Mouse (Mus musculus) neural tube, embryonic 11.5 days (tissue): ENCODE measurements around the gene Stox2. TPM values are rescaled to one million over a fixed set of nuclear protein-coding genes. Genes with fewer than 3 reads are reported as not detected.

ENCODE experiments used
- ATAC-seq: fragments of 200-750 bp; cut with Nextera tagmentation; 2 replicates; pipeline ENCODE4 v1.8.0; 2017; ENCODE audit warnings: moderate number of reproducible peaks, mild to moderate bottlenecking, moderate TSS enrichment, moderate library complexity; ENCODE audit not compliant: insufficient read depth, low FRiP score, low TSS enrichment
- DNase-seq: peaks from one replicate; pipeline ENCODE4 v3.0.0-alpha.2; 2015; ENCODE audit warnings: low spot score
- H3K27ac ChIP-seq: fragments of 300-500 bp; sonication (generic); 2 replicates; pipeline ENCODE4 v1.5.1; 2014; ENCODE audit warnings: low read depth, mild to moderate bottlenecking, low read length
- H3K27me3 ChIP-seq: fragments of 300-500 bp; sonication (generic); 2 replicates; pipeline ENCODE4 v1.6.1; 2014; ENCODE audit warnings: mild to moderate bottlenecking, low read length, mixed read lengths; ENCODE audit not compliant: control insufficient read depth, insufficient read depth
- H3K36me3 ChIP-seq: fragments of 300-500 bp; sonication (generic); 2 replicates; pipeline ENCODE4 v1.6.1; 2014; ENCODE audit warnings: mild to moderate bottlenecking, low read length, moderate library complexity, mixed read lengths; ENCODE audit not compliant: control insufficient read depth, insufficient read depth
- H3K4me1 ChIP-seq: fragments of 300-500 bp; sonication (generic); 2 replicates; pipeline ENCODE4 v1.6.1; 2014; ENCODE audit warnings: low read length, mixed read lengths; ENCODE audit not compliant: control insufficient read depth, insufficient read depth
- H3K4me2 ChIP-seq: fragments of 300-500 bp; sonication (generic); 2 replicates; pipeline ENCODE4 v1.6.1; 2014; ENCODE audit warnings: low read depth, mild to moderate bottlenecking, moderate library complexity
- H3K4me3 ChIP-seq: fragments of 300-500 bp; sonication (generic); 2 replicates; pipeline ENCODE4 v1.5.1; 2014; ENCODE audit warnings: low read depth, low read length
- H3K9ac ChIP-seq: fragments of 300-500 bp; sonication (generic); 2 replicates; pipeline ENCODE4 v1.6.1; 2014; ENCODE audit warnings: mild to moderate bottlenecking, low read length
- H3K9me3 ChIP-seq: fragments of 300-500 bp; sonication (generic); 2 replicates; pipeline ENCODE4 v1.6.1; 2016; ENCODE audit warnings: low read length; ENCODE audit not compliant: control insufficient read depth
- WGBS: fragments of 180-500 bp; shearing (Covaris S2); extraction: QIAGEN DNeasy Blood & Tissue Kit; methylation state at CpG from one replicate; pipeline ENCODE4 v1.1.7; 2014; 5-methylcytosine and 5-hydroxymethylcytosine counted together
- polyA plus RNA-seq: library from polyadenylated mRNA; unstranded; fragments of >200 nt; fragmentation: Nextera tagmentation; extraction: Ambion mirVana; gene quantifications from 2 replicates; pipeline ENCODE4 v1.2.1, GENCODE M21; 2014

Gene Stox2
- polyA plus RNA-seq, 1 experiment from 2014 or later: 27.9 TPM

DNA sequence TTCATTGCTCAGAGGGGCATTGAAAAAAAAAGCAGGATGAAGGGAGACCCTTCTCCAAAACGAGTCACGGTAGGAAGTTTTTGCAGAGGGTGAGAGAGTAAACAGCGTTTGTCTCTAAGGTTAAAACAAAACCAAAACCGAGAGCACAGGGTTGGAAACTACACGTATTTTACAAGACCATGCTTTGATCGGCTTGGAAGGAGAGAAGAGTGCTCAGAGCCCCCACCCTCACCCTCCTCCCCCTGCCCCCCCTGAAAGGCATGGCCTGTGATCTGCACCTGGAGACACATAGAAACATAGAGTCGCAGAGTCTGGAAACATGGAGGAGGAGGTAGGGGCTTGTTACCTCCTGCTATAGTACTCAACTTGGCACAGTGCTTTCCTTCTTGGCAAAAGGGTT is 272.3 kb downstream of the Stox2 start:
- no peak overlapping the region for H3K9ac ChIP-seq
- H3K36me3 ChIP-seq: no peaks in the 10 kb centered on the region
- H3K27me3 ChIP-seq: no peaks in the 10 kb centered on the region
- 80% methylated on average over 7 of the region's 7 CpGs for WGBS
- no peaks in the 10 kb centered on the region for H3K9me3 ChIP-seq
- H3K4me3 ChIP-seq: no peak overlapping the region
- no peak overlapping the region for H3K27ac ChIP-seq
- H3K4me1 ChIP-seq: peaks cover under 1% of the 10 kb centered on the region; the same call in 1 of the 2 replicates
- no peak for DNase-seq
- ATAC-seq: no peak
- no peak overlapping the region for H3K4me2 ChIP-seq

DNA sequence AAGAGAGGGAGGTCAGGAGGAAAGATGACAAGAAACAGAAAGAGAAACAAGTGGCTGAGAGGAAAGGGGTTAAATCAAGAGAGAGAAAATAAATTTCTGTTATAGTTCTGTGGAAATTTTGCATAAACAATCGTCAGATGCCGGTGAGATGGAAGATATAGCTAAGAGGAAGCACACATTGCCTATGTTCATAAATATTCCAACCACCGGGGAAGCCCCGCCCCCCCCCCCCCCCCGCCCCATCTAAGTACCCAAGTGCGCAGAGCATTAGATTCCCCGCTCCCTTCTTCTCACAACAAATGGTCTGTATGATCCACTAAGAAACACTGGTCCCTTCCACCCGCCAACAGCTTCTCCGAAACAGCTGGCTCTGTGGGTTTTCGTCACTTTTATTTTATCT is 273.3 kb downstream of the Stox2 start:
- H3K27ac ChIP-seq: no peak overlapping the region
- ATAC-seq (no peak), DNase-seq (no peak)
- no peaks in the 10 kb centered on the region for H3K4me1 ChIP-seq
- no peaks in the 10 kb centered on the region for H3K9me3 ChIP-seq
- no peaks in the 10 kb centered on the region for H3K36me3 ChIP-seq
- no peak overlapping the region for H3K9ac ChIP-seq
- H3K27me3 ChIP-seq: no peaks in the 10 kb centered on the region
- 88% methylated on average over 10 of the region's 10 CpGs for WGBS
- no peak overlapping the region for H3K4me2 ChIP-seq
- no peak overlapping the region for H3K4me3 ChIP-seq

- no peaks in the 10 kb centered on the region for H3K9me3 ChIP-seq
- H3K27me3 ChIP-seq: no peaks in the 10 kb centered on the region
- H3K9ac ChIP-seq: no peak overlapping the region
- H3K36me3 ChIP-seq: no peaks in the 10 kb centered on the region
- DNase-seq: no peak
- WGBS: 87% methylated on average over 3 of the region's 3 CpGs
- H3K4me3 ChIP-seq: no peak overlapping the region
- H3K4me1 ChIP-seq: no peaks in the 10 kb centered on the region
- H3K4me2 ChIP-seq: no peak overlapping the region
- no peak for ATAC-seq
- H3K27ac ChIP-seq: no peak overlapping the region
These were observed 285.5 kb downstream of the Stox2 start for GRCm38 (mm10) chr8:47160688-47161087.

GRCm38 (mm10) chr8:47154521-47154920 is 291.6 kb downstream of the Stox2 start:
- Histone ChIP-seq H3K27ac (no peak overlapping the region), H3K4me1 (no peaks in the 10 kb centered on the region), H3K4me3 (no peak overlapping the region), H3K27me3 (no peaks in the 10 kb centered on the region), H3K36me3 (no peaks in the 10 kb centered on the region), H3K9me3 (peaks cover 3% of the 10 kb centered on the region; the same call in 1 of the 2 replicates), H3K4me2 (no peak overlapping the region), H3K9ac (no peak overlapping the region)
- 93% methylated on average over 2 of the region's 2 CpGs for WGBS
- no peak for DNase-seq
- no peak for ATAC-seq

GRCm38 (mm10) chr8:47145258-47145657 is 300.9 kb downstream of the Stox2 start:
- DNase-seq (no peak), ATAC-seq (no peak)
- H3K27me3 ChIP-seq: no peaks in the 10 kb centered on the region
- no peak overlapping the region for H3K9ac ChIP-seq
- H3K27ac ChIP-seq: no peak overlapping the region
- H3K9me3 ChIP-seq: no peaks in the 10 kb centered on the region
- H3K36me3 ChIP-seq: no peaks in the 10 kb centered on the region
- H3K4me3 ChIP-seq: no peak overlapping the region
- no peaks in the 10 kb centered on the region for H3K4me1 ChIP-seq
- no peak overlapping the region for H3K4me2 ChIP-seq
- 90% methylated on average over 7 of the region's 9 CpGs for WGBS

GRCm38 (mm10) chr8:47136047-47136446 is 310.1 kb downstream of the Stox2 start:
- H3K36me3 ChIP-seq: no peaks in the 10 kb centered on the region
- H3K27ac ChIP-seq: no peak overlapping the region
- ATAC-seq (no peak), DNase-seq (no peak)
- H3K4me2 ChIP-seq: no peak overlapping the region
- 33% methylated on average over 5 of the region's 5 CpGs for WGBS
- no peak overlapping the region for H3K4me3 ChIP-seq
- H3K9me3 ChIP-seq: no peaks in the 10 kb centered on the region
- no peaks in the 10 kb centered on the region for H3K27me3 ChIP-seq
- H3K4me1 ChIP-seq: no peaks in the 10 kb centered on the region
- no peak overlapping the region for H3K9ac ChIP-seq

- H3K4me1 ChIP-seq: no peaks in the 10 kb centered on the region
- H3K9ac ChIP-seq: no peak overlapping the region
- 15% methylated on average over 9 of the region's 9 CpGs for WGBS
- H3K4me2 ChIP-seq: peak overlapping the region; percentile 1; the same call in 1 of the 2 replicates
- H3K36me3 ChIP-seq: no peaks in the 10 kb centered on the region
- no peak overlapping the region for H3K27ac ChIP-seq
- no peaks in the 10 kb centered on the region for H3K27me3 ChIP-seq
- no peaks in the 10 kb centered on the region for H3K9me3 ChIP-seq
- ATAC-seq (no peak), DNase-seq (no peak)
- no peak overlapping the region for H3K4me3 ChIP-seq
These were observed 310.6 kb downstream of the Stox2 start for GRCm38 (mm10) chr8:47135586-47135985.

GRCm38 (mm10) chr8:47134736-47135135 is 311.4 kb downstream of the Stox2 start:
- Histone ChIP-seq H3K9ac (no peak overlapping the region), H3K4me2 (no peak overlapping the region), H3K4me1 (no peaks in the 10 kb centered on the region), H3K4me3 (no peak overlapping the region), H3K27ac (no peak overlapping the region), H3K27me3 (no peaks in the 10 kb centered on the region), H3K36me3 (no peaks in the 10 kb centered on the region), H3K9me3 (no peaks in the 10 kb centered on the region)
- no peak for DNase-seq
- 49% methylated on average over 11 of the region's 11 CpGs for WGBS
- no peak for ATAC-seq

DNA sequence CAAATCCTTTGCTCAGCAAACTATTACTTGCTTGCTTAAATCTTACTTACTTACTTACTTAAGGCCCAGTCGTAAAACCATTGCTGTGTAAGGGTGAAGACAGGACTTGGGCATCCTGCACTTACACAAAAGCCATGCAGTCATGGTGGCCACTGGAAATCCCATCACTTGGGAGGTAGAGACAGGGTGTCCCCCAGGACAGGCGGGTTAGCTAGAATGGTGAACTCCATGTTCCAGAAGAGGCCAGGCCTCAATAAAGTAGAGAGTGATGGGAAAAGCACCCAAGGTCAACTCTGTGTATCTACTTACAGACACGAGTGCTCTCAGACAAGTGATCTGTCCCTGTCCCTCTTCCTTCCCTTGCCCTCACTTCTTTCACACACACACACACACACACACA is 312.8 kb downstream of the Stox2 start:
- Histone ChIP-seq H3K4me3 (no peak overlapping the region), H3K9me3 (no peaks in the 10 kb centered on the region), H3K4me2 (no peak overlapping the region), H3K36me3 (no peaks in the 10 kb centered on the region), H3K9ac (no peak overlapping the region), H3K27me3 (no peaks in the 10 kb centered on the region), H3K4me1 (no peaks in the 10 kb centered on the region), H3K27ac (no peak overlapping the region)
- ATAC-seq: no peak
- no peak for DNase-seq
- 87% methylated on average over 3 of the region's 3 CpGs for WGBS
